Mouse (Mus musculus) embryonic facial prominence, embryonic 11.5 days (tissue): ENCODE measurements at regions not wholly inside any gene's neighbourhood (a gene's known extent, or its start where the extent isn't known, plus 50 kb on each side); places are given as distances from the start of the nearest gene placed in this dataset.

Source experiments
- ATAC-seq: fragments of 200-750 bp; cut with Nextera tagmentation; replicated peaks from 2 replicates; pipeline ENCODE4 v1.8.0; 2017; ENCODE audit warnings: low read depth; ENCODE audit not compliant: insufficient number of reproducible peaks, low FRiP score, low TSS enrichment
- DNase-seq: peaks from one replicate; pipeline ENCODE4 v3.0.0-alpha.2; 2015; ENCODE audit warnings: low spot score
- H3K27ac ChIP-seq: fragments of 300-500 bp; sonication (generic); replicated peaks from 2 replicates; pipeline ENCODE4 v1.5.1; 2014; ENCODE audit warnings: mild to moderate bottlenecking, low read depth, low read length, control low read depth
- H3K27me3 ChIP-seq: fragments of 300-500 bp; sonication (generic); 2 replicates; pipeline ENCODE4 v1.6.1; 2014; ENCODE audit warnings: mild to moderate bottlenecking, low read length, moderate library complexity, mixed read lengths; ENCODE audit not compliant: control insufficient read depth, insufficient read depth
- H3K36me3 ChIP-seq: fragments of 300-500 bp; sonication (generic); replicated peaks from 2 replicates; pipeline ENCODE4 v1.6.1; 2014; ENCODE audit warnings: low read depth, mild to moderate bottlenecking, low read length, moderate library complexity, mixed read lengths; ENCODE audit not compliant: control insufficient read depth, insufficient read depth
- H3K4me1 ChIP-seq: fragments of 300-500 bp; sonication (generic); 2 replicates; pipeline ENCODE4 v1.6.1; 2014; ENCODE audit warnings: low read length, mixed read lengths; ENCODE audit not compliant: control insufficient read depth, insufficient read depth
- H3K4me2 ChIP-seq: fragments of 300-500 bp; sonication (generic); 2 replicates; pipeline ENCODE4 v1.6.1; 2014; ENCODE audit warnings: low read depth, mild to moderate bottlenecking, control low read depth, low read length, moderate library complexity
- H3K4me3 ChIP-seq: fragments of 300-500 bp; sonication (generic); 2 replicates; pipeline ENCODE4 v1.5.1; 2014; ENCODE audit warnings: low read depth, low read length, control low read depth
- H3K9ac ChIP-seq: fragments of 300-500 bp; sonication (generic); replicated peaks from 2 replicates; pipeline ENCODE4 v1.6.1; 2014; ENCODE audit warnings: mild to moderate bottlenecking, control low read depth, low read length
- H3K9me3 ChIP-seq: fragments of 300-500 bp; sonication (generic); replicated peaks from 2 replicates; pipeline ENCODE4 v1.6.1; 2016; ENCODE audit warnings: mild to moderate bottlenecking, low read length, inconsistent platforms, mixed read lengths; ENCODE audit not compliant: control insufficient read depth
- WGBS: fragments of 180-500 bp; shearing (Covaris S2); extraction: QIAGEN DNeasy Blood & Tissue Kit; methylation state at CpG from one replicate; pipeline ENCODE4 v1.1.7; 2014; 5-methylcytosine and 5-hydroxymethylcytosine counted together

DNA sequence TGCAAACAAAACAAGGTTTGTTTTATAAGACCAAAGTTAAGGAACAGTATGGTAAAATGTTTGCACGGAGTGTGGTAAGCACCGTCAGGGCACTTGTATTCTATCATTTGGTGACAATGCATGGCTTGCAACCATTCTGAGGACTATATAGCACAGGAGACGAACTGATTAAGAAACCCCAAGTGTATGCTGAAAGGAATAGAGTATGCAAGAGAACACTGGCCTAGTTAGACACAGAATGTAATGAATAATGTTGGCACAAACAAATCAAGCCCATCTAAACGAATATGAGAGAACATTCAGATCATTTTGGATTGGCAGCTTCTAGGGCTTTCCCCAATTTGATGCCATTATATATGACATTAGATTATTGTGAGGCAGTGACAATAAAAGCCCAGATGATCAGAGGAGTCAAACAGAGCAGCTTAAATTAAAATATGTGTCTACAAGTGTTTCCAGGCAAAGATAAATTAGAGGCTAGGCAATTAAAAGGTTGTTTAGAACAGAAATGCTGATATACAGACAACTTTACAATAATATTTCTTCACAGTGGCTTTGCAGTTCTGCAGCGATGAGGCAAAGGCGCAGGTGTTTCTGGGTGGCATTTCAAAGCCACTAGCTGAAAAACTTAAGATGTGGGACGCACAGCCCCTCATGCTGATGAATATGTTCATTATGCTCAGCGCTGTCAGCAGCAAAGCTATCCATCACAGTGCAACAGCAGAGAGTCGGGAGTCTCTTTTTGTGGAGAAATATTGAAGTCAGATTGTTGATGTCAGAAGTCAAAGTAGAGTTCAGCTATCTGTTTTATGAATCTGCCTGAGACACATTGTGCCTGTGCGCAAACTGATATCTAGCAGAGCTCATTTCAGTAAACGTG lies 456.9 kb downstream of the Prkd1 start:
- ATAC-seq: no peak
- Histone ChIP-seq H3K9ac (no peak overlapping the region), H3K27me3 (no peaks in the 10 kb centered on the region), H3K4me2 (no peak overlapping the region), H3K4me3 (no peak overlapping the region), H3K4me1 (no peaks in the 10 kb centered on the region), H3K27ac (no peak overlapping the region), H3K36me3 (no peaks in the 10 kb centered on the region), H3K9me3 (no peaks in the 10 kb centered on the region)
- no peak for DNase-seq
- WGBS: 67% methylated on average over 11 of the region's 11 CpGs

DNA sequence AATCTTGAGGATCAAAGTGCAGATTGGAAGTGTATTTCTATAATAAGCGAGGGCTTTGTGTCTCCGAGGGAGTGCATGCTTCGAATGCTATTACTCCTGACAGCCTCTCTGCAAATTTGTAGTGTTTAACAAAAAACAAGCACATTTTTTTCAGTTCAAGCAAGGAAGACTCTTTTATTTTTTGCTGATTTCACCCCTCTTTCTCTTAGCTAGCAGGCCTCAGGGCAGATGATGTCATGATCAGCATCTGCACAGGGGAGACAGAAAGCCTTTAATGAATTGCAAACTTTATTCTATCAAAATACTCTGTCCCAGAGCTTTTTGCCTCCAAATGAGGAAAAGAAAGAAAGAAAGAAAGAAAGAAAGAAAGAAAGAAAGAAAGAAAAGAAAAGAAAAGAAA lies 455.4 kb downstream of the Prkd1 start:
- Histone ChIP-seq H3K4me3 (no peak overlapping the region), H3K36me3 (no peaks in the 10 kb centered on the region), H3K27ac (no peak overlapping the region), H3K9ac (no peak overlapping the region), H3K4me2 (no peak overlapping the region), H3K27me3 (no peaks in the 10 kb centered on the region), H3K4me1 (no peaks in the 10 kb centered on the region), H3K9me3 (no peaks in the 10 kb centered on the region)
- 39% methylated on average over 3 of the region's 3 CpGs for whole genome bisulfite sequencing
- DNase-seq (peak; percentile 24), ATAC-seq (no peak)

DNA sequence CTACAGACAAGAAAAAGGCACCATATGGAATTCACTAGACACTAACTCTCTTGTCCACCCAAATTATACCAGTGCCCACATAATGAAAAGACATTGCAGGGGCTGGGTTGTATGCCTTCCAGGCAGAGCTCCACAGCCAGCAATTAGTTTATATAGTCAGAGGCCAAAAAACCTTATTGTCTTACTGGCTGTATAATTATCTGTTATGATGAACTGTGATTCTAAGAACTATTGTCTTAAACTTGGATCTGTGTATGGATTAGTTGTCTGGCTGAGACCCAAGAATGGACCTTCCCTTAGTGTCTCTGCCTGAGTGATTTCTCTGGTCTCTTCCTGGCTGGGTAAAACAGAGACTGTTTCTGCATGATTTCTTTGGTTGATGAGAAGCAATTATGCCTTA lies 454.2 kb downstream of the Prkd1 start:
- no peak overlapping the region for H3K9ac ChIP-seq
- no peaks in the 10 kb centered on the region for H3K4me1 ChIP-seq
- ATAC-seq (no peak), DNase-seq (no peak)
- H3K4me2 ChIP-seq: no peak overlapping the region
- H3K36me3 ChIP-seq: no peaks in the 10 kb centered on the region
- no peaks in the 10 kb centered on the region for H3K9me3 ChIP-seq
- no peak overlapping the region for H3K4me3 ChIP-seq
- no peaks in the 10 kb centered on the region for H3K27me3 ChIP-seq
- no peak overlapping the region for H3K27ac ChIP-seq

DNA sequence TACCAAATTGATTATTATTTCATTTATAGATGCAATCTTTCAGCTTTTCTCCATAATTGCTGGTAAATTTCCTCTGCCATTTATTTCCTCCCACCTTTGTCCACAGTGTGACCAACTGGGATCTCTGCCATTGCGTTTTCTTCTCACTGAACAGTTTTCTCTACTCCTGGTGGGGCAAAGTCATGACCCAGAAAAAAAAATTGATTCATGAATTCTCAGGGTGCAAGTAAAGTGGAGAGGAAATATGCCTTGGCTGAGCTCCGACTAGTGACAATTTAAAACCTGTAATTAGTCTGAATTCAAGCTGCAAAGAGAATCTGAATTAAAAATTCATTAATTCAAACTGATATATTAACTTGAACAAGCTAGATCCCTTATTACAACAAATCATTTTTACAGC lies 452.6 kb downstream of the Prkd1 start:
- Histone ChIP-seq H3K4me3 (no peak overlapping the region), H3K36me3 (no peaks in the 10 kb centered on the region), H3K4me1 (no peaks in the 10 kb centered on the region), H3K27me3 (no peaks in the 10 kb centered on the region), H3K4me2 (no peak overlapping the region), H3K9ac (no peak overlapping the region), H3K9me3 (no peaks in the 10 kb centered on the region), H3K27ac (no peak overlapping the region)
- WGBS: 34% methylated on average over 2 of the region's 2 CpGs
- DNase-seq (no peak), ATAC-seq (no peak)

DNA sequence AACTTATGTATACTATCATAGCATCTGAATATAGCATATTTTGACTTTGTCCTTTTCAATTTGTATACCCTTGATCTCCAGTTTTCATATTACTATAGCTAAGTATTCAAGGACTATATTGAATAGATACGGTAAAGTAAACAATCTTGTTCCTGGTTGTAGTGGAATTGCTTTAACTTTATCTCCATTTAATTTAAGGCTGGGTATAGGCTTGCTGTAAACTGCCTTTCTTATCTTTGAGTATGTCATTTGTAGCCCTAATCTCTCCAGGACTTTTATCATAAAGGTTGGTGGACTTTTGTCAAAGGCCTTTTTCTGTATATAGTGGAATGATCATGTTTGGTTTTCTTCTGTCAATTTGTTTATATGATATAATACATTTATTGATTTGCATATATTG lies 407.8 kb downstream of the Prkd1 start:
- WGBS: 93% methylated on average over 1 of the region's 1 CpGs
- Histone ChIP-seq H3K36me3 (no peaks in the 10 kb centered on the region), H3K27ac (no peak overlapping the region)

DNA sequence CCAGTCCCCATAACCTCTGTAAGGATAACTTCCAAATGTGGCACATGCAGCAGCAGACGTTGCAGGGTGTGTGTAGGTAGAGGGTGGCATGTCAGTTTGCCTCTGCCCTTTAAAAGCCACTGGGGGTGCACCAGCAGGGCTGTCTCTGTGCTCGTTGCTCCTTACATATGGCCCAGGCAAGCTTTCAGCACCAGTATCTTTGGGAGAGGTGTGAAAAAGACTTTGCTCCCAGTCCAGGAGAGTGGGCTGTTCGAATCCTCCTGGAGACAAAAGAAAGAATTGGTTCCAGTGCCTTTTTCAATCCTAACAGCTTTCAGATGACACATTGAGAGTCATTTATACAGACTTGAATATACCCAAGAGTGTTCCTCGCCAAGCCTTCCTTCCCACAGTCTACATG lies 390.0 kb downstream of the Prkd1 start:
- Histone ChIP-seq H3K4me3 (no peak overlapping the region), H3K36me3 (no peaks in the 10 kb centered on the region), H3K4me2 (no peak overlapping the region), H3K9ac (no peak overlapping the region), H3K27ac (no peak overlapping the region), H3K4me1 (no peaks in the 10 kb centered on the region), H3K27me3 (no peaks in the 10 kb centered on the region), H3K9me3 (no peaks in the 10 kb centered on the region)
- no peak for DNase-seq
- 67% methylated on average over 4 of the region's 4 CpGs for WGBS
- no peak for ATAC-seq

More for the DNA sequence above, 407.8 kb downstream of the Prkd1 start:
- no peaks in the 10 kb centered on the region for H3K4me1 ChIP-seq
- no peak overlapping the region for H3K9ac ChIP-seq
- ATAC-seq (no peak), DNase-seq (no peak)
- H3K9me3 ChIP-seq: no peaks in the 10 kb centered on the region
- no peak overlapping the region for H3K4me2 ChIP-seq
- no peak overlapping the region for H3K4me3 ChIP-seq
- H3K27me3 ChIP-seq: no peaks in the 10 kb centered on the region

DNA sequence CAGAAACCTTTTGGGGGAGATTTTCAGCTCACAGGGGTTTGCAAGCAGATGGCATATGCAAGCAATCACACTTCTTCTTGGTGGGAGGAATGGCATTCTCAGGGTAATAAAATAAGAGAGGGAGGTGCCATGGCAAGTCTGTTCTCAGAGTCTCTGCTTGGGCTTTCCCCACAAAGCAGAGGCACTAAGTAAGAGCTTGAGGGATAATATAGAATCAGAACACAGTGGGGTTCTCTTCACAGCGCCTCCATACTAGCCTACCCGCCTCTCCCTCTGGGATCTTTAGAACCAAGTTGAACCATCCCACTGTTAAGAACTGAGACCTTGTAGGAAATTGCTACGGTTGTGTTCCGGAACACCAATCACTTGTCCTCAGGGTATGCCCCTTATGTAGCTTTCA lies 387.8 kb downstream of the Prkd1 start:
- H3K36me3 ChIP-seq: no peaks in the 10 kb centered on the region
- ATAC-seq (no peak), DNase-seq (no peak)
- H3K27ac ChIP-seq: no peak overlapping the region
- H3K4me3 ChIP-seq: no peak overlapping the region
- H3K4me1 ChIP-seq: no peaks in the 10 kb centered on the region
- no peak overlapping the region for H3K4me2 ChIP-seq
- no peaks in the 10 kb centered on the region for H3K9me3 ChIP-seq
- H3K27me3 ChIP-seq: no peaks in the 10 kb centered on the region
- no peak overlapping the region for H3K9ac ChIP-seq
- 75% methylated on average over 4 of the region's 4 CpGs for WGBS

DNA sequence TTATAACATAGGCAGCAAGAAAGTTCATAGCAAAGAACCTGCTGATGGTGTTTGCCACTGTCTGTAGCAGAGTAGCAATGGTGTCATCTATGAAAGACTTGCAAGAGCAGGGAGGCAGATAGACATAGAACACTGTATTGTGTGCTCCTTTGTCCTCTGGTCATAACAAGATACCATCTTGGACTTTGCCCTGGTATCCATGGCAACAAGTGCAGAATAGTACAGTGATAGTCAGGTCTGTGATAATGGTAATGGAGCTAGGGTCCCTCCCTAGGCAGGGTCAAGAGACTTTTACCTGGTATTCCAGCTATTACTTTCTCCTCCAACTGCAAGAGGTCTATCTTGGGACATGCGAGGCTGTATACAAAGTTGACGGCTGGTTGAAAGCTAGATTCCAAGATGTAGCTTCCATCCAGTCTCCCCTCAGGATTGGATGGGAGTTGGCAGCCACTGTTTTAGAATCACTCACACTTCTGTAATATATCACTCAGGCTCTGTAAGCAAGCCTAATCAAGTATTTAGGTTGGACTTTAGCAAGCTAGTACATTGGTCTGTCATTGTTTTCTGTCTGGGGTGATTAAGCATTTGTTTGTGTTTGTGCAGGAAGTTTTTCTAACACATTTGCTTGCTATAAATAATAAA lies 375.5 kb downstream of the Prkd1 start:
- no peak overlapping the region for H3K27ac ChIP-seq
- H3K4me2 ChIP-seq: no peak overlapping the region
- ATAC-seq: no peak
- H3K4me3 ChIP-seq: no peak overlapping the region
- no peak overlapping the region for H3K9ac ChIP-seq
- H3K9me3 ChIP-seq: no peaks in the 10 kb centered on the region
- 98% methylated on average over 2 of the region's 2 CpGs for WGBS
- H3K36me3 ChIP-seq: no peaks in the 10 kb centered on the region
- no peaks in the 10 kb centered on the region for H3K4me1 ChIP-seq
- DNase-seq: no peak
- no peaks in the 10 kb centered on the region for H3K27me3 ChIP-seq
